Mouse (Mus musculus): ENCODE measurements around the gene Syt14. TPM values are rescaled to one million over a fixed set of nuclear protein-coding genes. Genes with fewer than 3 reads are reported as not detected.

Syt14 gene
- total RNA-seq (2021) = under 1 TPM; 0.15 to 0.36 TPM
- long read RNA-seq, experiment 1 = 0 reads
- long read RNA-seq, experiment 2, partial matches to known transcripts = 0 of 1 reads
- long read RNA-seq, experiment 2, other reads (novel, unspliced or antisense) = 1 of 1 reads

DNA sequence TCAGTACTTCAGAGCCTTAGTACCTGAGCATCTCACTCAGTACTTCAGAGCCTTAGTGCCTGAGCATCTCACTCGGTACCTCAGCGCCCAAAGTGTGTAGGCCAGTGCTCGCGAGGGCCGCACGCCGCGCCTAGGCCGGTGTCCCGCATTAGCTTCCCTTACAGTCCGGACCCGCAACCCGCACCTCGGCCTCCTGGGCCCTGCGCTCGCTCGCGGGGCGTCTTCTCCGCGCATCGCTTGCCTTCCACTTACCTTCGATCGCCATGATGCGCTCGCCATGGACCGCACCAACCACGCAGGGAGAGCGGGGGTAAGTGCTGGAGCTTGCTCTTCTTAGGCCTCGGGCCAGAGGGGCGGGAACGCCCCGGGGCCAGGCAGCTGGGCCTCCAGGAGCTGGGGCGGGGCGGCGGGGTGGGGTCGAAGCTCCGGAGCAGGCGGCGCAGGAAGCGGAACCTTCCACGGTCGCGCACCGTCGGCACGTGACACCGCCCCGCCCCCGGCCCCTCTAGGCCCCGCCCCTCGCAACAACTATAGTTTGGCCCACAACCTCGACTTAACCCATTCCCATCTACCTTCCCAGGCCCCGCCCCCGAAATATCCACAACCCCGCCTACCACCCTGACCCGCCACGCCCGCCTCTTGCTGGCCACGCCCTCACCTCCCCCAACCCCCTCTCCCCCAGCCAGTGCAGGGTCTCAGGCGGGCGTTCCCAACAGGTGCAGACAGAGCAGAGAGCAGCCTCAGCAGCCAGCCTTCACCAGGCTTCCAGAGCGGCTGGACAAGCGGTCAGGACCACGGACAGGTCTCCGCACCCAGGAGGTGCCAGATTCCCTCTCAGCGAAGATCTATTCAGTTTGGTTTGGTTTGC lies at the start of gene Syt14:
Syt14 (minus strand) TSS at position 405 of the 868 bp plus-strand sequence.
- DNase-seq = peak; percentile 19 to 44

DNA sequence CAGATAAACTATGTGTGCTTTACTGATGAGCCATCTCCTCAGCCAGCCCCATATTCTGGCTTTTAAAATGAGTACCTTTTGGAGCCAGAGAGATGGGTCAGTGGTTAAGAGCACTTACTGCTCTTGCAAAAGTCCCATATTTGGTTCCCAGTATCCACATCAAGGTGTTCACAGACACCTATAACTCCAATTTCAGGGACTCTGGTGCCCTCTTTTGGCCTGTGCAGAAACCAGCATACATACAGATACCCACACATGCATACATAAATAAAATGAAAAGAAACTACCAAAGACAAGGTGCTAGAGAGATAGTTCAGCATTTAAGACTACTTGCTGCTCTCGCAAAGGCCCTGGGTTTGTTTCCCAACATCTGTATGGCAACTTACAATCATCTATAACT lies 48.4 kb upstream of the Syt14 start:
- no peak for DNase-seq

DNA sequence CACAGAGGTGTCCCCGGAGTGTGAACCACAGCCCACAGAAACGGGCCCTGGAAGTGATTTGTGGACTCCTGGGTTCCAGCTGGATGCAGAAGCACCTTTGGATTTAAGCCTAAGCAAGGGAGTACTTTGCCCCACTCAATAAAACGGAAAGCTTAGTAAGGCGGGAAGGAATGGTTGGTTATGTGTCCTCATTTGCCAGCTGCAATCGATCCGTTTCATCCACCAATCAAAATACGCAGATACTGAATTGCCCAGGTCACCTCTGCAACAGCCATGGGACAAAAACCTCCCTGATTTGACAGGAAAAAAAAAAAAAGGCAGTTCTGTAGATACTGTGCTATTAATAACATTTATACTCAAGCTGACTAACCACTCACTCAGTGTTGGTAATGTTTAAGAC lies 47.5 kb upstream of the Syt14 start:
- DNase-seq = no peak

DNA sequence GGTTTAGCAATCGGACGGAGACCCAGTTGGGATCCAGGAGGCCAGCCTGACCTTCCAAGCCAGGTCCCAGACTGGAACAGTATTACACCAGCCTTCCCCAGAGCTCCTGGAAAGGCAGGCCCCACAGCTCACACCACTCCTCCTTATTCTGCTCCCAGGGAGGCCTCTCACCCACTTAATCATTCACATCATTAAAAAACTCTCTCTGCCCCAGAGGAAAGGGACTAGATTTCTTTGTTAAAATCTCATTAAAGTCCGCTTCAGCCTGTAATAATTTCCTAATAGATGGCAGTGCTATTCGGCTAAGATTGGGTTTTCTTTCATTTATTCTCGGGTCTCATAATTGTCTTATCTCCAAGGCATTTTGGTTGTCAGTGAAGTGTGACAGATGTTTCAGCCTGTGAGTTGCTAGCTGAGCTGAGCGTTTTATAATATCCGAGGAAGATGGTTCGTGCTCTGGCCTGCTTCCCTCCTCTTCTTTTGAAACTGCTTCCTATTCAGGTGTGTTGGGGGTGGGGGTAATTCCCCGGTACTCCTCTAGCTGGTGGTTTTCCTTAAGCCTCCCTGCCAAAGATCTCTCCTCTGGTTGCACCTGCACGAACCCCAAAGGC lies 46.8 kb upstream of the Syt14 start:
- no peak for DNase-seq

DNA sequence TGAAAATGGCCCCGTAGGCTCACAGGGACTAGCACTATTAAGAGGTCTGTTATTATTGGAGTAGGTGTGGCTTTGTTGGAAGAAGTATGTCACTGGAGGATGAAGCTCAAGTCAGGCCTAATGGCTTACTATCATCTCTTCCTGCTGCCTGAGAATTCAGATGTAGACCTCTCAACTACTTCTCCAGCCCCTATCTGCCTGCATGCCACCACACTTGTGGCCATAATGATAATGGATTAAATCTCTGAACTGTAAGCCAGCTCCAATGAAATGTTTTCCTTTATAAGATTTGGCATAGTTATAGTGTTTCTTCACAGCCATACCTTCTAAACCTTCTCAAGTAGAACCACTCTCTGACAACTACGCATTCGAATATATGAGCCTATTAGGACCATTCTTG lies 27.0 kb upstream of the Syt14 start:
- no peak for DNase-seq

DNA sequence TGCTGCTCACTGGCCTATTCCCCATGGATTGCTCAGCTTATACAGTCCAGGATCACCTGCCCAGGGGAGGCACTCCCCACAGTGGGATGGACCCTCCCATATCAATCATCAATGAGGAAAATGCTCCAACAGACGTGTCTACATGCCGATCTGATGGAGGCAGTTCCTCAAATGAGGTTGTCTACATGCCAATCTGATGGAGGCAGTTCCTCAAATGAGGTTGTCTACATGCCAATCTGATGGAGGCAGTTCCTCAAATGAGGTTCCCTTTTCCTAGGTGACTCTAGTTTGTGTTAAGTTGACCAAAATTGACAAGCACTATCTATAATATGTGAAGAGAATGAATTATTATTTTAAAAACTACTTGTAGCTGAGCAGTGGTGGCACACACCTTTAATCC lies 24.6 kb upstream of the Syt14 start:
- no peak for DNase-seq

DNA sequence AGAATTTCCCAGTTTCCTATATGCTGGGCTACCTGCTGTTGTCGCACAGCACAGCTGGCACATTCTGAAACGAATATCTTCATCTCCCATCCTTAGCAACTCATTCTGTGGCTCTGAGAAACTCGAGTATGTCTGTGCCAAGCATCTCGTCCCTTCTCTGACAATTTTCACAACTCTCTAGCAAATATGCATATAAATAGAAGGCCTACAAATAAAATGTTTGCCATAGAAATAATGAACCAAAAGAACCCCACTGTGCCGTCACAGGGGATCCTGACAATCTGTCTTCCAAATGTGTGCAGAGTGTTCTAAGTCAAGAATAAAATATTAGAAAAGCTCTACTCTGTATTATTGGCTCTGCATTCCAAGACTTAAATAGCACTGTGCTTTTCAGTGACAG lies 24.0 kb upstream of the Syt14 start:
- no peak for DNase-seq

DNA sequence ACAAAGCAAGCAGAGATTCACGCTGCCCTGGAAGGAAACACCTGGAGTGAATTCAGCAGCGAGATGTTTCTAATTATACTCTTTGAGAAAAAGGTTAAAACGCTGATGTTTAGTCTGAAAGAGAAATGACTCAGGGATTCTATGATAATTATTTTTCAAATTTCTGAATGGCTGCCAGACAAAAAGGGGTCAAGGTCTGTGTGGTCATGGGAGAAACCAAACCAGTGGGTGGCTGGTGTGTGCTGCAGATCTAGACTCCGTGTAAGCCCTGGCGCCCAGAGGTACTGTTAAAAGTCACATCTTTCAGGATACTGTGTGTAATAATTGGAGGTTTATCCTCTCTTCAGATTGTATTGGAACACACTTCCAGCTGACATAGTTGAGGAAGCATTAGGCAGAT lies 18.8 kb upstream of the Syt14 start:
- no peak for DNase-seq

DNA sequence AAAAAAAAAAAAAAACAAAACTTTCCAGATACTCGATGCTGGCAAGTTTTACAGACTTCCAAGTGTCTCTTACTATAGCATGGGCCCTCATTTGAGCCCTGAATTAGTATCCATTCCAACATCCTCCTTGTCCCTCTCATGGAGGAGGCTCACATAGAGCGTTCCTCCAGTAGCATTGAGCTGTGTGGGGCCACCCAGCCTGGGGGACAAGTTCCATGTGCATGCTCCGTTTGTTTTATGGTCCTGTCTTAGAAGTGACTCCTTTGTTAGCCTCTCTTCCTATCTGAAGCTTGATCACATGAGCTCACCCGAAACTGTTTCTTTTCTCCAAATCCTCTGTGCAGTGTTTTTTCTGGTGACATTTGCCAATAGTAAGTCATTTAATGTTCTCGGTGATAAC lies 17.5 kb upstream of the Syt14 start:
- no peak for DNase-seq

DNA sequence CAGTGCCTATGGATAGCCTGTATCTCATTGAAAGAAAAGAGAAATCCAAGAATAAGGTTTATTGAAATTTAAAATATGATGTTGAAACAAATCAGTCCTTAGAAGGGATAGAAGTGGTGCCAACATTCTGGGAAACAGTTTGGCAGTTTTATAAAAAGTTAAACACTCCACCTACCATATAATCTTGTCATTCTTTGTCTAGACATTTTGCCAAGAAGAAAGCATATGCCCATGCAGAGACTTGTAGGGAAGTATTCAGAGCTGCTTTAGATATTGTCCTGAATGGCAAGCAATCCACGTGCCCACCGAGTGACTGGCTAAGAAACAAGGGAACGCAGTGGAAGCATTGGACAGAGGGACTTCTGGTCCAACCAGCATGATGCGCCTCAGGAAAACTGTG lies 12.0 kb upstream of the Syt14 start:
- DNase-seq = no peak

DNA sequence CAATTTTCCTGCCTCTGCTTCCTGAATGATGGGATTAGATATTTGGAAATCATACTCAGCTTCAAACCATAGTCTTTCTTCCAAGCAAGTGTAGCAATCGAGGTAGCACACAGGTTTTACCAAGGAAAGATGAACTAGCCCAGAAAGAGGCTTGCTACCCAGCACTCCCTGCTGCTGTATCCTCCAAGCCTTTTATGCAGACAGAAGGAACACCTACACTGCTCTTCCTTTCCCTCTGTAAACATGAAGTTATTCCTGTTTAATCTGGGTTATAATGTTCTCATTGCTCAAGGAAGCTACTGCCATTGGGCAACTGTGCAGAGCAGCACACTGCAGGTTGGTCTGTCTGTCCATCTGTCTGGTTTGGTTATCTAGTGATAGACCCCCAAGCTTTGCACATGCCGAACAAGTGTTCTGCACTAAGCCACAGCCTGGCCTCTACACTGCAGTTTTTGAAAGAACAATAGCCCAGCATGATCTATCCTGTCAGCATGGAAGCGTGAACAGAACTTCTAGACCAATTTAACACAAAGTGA lies 7.3 kb upstream of the Syt14 start:
- DNase-seq = no peak

DNA sequence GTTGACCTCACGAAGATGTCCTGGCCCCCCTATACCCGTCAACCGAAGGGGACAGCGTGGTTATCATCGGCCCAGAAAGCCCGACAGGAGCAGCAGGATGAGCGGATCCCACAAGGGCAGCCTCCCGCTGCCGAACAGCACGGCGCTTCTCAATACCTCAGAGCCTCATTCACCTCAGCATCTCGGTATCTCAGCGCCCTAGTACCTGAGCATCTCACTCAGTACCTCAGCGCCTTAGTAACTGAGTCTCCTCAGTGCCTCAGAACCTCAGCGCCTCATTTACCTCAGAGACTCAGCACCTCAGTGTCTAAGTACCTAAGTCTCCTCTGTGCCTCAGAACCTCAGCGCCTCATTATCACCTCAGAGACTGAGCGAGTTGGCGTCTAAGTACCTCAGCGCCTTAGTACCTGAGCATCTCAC lies 614 bp downstream of the Syt14 start:
- DNase-seq = no peak

DNA sequence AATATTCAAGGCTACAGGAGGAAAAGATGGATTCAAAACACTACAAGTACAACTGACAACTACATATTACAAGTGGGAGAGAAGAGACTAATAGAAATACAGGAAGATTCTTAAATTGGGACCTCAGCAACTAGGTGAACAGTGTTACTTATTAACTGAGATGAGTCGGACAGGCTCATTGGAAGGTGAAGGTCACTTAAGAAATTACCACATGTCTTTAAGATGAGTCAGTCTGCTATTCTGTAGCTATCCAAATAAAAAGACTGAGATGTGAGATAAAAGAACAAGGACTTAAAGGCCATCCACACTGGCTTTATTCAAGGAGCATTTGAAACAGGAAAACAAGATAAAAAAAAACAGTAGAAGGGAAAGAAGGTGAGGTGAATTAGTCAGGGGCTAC lies 11.3 kb downstream of the Syt14 start:
- no peak for DNase-seq

DNA sequence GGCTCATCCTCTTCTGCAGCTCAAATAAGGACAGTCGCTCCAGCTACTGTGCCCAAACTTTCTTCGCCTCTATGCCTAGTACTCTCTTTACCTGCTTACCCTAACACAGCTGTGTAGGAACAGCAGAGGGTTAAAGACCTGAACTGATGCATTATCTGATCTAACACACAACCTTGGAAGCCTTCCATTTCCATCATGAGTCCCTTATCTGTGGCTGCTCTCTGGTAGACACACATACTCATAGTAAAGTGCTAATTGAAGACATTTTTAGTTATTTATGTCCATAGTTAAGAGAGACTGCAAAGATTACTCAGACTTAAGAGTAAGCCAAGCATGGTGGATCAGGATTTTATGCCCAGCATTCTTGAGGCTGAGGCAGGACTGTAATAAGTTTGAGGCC lies 23.2 kb downstream of the Syt14 start:
- DNase-seq = no peak

DNA sequence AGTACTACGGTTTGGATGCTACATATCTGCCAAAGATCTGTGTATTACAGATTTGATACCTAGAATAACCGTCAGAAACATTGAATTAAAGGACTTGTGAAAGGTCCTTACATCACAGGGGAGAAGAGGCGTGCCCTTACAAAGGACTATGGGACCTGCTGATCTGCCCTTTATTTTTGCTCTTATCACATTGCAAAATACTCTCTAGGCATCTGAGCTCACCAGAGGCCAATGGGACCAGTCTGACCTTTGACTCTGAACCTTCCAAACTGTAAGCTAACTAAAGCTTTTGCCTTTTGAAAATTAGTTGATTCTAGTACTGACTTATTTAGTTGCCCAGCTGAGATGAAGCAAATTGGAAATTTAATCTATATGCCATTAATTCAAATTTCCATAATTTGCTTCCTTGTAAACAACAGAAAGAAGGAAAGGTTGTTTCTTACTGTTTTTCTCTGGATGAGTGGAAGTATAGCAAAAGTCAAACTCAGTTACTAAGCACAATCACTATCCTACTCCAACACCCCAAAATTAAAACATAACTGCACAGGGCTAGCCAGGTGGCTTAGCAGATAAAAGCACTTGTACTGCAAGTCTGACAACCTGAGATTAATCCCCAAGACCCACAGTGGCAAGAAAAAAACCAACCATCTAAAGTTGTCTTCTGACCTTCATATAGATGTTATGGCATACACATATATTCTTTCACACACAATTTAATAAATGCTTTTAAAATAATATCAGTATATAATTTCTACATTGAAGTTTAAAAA lies 24.4 kb downstream of the Syt14 start:
- no peak for DNase-seq

DNA sequence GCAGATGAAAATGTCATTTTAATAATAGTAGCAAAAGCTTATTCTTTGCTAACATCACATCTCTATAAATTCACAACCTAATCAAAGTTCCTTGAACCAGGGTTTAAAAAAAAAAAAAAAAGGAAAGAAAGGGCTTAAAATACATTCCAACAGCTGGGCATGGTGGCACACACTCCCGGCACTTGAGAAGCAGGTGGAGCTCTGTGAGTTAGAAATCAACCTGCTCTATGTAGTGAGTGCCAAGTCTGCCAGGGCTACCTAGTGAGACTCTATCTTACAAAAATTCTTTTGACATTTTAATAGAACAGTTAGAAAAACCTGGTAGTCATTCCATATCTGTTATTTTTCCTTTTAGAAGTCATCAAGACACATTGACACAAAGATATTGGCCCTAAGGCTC lies 31.0 kb downstream of the Syt14 start:
- DNase-seq = no peak

DNA sequence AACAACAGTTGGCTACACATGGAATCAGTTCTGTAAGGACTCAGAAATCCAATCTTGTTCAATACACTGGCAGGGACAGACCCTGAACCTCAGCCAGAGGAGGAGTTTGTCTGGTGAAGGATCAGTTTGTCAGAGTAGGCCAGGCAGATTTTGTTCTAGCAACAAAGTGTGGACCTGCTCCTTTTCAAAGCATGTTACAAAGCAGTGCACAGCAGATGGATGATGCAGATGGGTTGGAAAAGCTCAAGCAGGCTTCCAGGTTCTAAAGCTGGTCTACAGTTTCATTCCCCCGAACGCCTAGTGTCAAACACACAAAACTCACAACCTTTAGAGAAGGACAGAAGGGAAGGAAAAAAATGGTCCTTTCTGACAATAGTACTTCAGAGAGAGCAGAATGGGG lies 31.6 kb downstream of the Syt14 start:
- no peak for DNase-seq

DNA sequence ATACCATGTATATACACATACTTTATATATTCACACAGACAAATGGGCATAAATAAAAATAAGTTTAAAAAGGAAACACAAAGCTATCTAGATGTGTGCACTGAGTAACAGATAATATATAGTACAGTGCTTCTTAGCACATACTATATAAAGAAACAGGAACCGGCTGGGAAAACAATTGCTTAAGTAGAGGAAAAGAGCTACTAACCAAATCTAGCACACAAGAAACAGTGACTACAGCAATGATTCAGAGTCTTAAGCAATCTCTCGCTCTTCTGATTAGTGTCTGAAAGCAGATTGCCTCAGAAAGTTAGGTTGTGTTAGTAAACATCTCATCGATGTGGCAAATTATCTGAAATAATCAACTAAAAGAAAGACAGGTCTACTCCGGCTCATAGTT lies 33.3 kb downstream of the Syt14 start:
- no peak for DNase-seq

DNA sequence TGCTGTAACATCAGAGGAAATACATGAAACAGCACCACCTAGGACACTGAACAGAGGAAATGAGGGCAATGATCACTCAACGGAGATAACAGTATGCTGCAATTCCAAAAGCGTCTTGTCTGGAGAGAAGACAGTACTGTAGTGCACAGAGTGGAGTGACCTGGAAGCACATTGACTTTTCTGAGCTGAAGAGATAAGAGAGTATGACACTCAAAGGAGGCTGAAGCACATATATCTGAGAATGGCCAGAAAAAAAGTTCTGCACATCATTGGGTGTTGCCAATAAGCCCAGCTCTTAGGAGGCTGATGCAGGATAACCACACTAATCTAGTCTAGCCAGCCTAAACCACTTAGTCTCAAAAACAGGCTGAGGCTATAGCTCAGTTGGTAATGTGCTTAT lies 34.0 kb downstream of the Syt14 start:
- no peak for DNase-seq

DNA sequence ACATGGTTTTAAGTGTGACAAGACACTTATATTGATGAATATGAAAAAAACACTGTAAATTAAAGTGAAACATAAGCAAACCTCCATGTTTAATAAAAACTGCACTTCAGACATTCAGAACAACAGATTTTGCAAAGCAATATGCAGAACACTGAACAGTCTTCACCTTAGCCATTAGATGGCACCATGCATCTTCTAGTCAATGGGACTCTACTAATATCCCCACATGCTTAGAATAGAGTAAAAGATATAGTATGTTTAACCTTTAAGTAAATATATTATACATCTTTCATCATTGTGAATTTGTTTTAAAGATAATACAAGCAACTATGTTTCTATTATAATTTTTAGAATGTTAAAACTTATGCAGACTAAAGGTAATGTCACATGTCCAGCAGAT lies 34.7 kb downstream of the Syt14 start:
- peak; percentile 17 to 23 for DNase-seq

DNA sequence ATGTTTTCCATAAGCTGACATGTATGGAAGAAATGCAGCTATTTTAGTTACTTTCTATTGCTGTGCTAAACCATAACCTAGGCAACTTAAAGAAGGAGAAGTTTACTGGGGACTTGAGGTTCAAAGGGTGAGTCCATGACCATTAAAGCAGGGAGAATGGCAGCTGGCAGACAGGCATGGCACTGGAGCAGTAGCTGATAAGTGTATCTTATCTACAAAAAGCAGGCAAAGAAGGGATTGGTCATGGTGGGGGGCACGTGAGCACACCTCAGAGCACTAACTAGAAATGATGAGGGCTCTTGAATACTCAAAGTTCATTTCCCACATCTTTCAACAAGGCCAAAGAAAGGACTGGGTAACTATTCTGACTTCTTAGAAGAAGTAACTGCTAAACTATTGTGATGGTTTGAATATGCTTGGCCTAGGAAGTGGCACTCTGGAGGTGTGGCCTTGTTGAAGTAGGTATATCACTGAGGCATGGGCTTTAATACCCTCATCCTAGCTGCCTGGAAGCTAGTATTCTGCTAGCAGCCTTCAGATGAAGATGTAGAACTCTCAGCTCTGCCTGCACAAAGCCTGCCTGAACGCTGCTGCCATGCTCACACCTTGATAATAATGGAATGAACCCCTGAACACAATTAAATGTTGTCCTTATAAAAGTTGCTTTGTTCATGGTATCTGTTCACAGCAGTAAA lies 41.2 kb downstream of the Syt14 start:
- no peak for DNase-seq

DNA sequence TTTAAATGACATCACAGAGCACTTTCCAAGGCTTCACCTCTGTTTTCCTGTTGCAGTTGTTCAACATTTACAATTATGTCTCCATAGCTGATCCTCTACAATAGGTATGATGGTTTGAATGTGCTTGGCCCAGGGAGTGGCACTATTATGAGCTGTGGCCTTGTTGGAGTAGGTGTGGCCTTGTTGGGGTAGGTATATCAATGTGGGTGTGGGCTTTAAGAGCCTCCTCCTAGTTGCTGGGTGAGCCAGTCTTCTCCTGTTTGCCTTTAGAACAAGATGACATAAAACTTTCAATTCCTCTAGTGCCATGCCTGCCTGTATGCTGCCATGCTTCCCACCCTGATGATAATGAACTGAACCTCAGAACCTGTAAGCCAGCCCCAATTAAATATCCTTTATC lies 42.1 kb downstream of the Syt14 start:
- no peak for DNase-seq
